Mouse (Mus musculus): ENCODE measurements around the gene Uba6. TPM values are rescaled to one million over a fixed set of nuclear protein-coding genes. Genes with fewer than 3 reads are reported as not detected.

The Uba6 gene
- polyA plus RNA-seq, 1 experiment, result 72.6 TPM

GRCm38 (mm10) chr5:86173778-86174177 is 1.2 kb upstream of the Uba6 start:
- Histone ChIP-seq H3K27me3 (ENCODE audit: control insufficient read depth, insufficient read depth, low read length, poor library complexity, severe bottlenecking) (no peaks in the 10 kb centered on the region), H3K36me3 (ENCODE audit: control insufficient read depth, insufficient read depth, low read length, poor library complexity, severe bottlenecking) (peaks cover 4% of the 10 kb centered on the region), H3K4me1 (ENCODE audit: control insufficient read depth, insufficient read depth, low read length) (peaks cover 2% of the 10 kb centered on the region), H3K27ac (ENCODE audit: insufficient read depth, low read length) (peak overlapping the region; percentile 65), H3K9me3 (replicated peaks; ENCODE audit: control insufficient read depth, insufficient read depth, low read length, poor library complexity, severe bottlenecking) (no peaks in the 10 kb centered on the region), H3K9ac (ENCODE audit: low read depth, poor library complexity, severe bottlenecking) (no peak overlapping the region), H3K4me3 (ENCODE audit: low read depth, low read length) (no peak overlapping the region)
- TF ChIP-seq POLR2A (IDR thresholded peaks at IDR 0.05; ENCODE audit: insufficient read depth, low read length), result no peak
- TF ChIP-seq CTCF (IDR thresholded peaks at IDR 0.05; ENCODE audit: low read depth, low read length), result no peak
- no peak for TF ChIP-seq EP300 (IDR thresholded peaks at IDR 0.05; ENCODE audit: insufficient read depth, low read depth, low read length)

DNA sequence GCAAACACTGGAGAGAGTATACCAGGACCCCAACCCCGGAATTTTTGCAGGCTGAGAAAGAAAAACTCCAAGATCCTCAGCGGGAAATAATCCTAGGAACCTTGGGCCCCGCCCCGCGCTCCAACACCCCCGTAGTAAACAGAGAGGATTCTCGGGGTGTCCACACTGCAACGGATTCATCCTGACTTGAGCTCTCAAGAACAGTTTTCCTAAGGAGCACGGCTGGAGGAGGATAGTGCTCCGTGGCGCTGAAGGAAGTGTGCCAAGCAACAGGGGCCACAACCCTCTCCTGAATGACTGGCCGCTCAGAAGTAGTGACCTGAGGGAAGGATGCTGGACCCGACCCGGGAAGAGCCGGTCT is 535 bp downstream of the Uba6 start:
- Histone ChIP-seq H3K36me3 (ENCODE audit: control insufficient read depth, insufficient read depth, low read length, poor library complexity, severe bottlenecking) (peaks cover 4% of the 10 kb centered on the region), H3K27ac (ENCODE audit: insufficient read depth, low read length) (no peak overlapping the region), H3K9me3 (replicated peaks; ENCODE audit: control insufficient read depth, insufficient read depth, low read length, poor library complexity, severe bottlenecking) (no peaks in the 10 kb centered on the region), H3K27me3 (ENCODE audit: control insufficient read depth, insufficient read depth, low read length, poor library complexity, severe bottlenecking) (no peaks in the 10 kb centered on the region), H3K4me1 (ENCODE audit: control insufficient read depth, insufficient read depth, low read length) (peaks cover 2% of the 10 kb centered on the region), H3K4me3 (ENCODE audit: low read depth, low read length) (peak overlapping the region; percentile 78), H3K9ac (ENCODE audit: low read depth, poor library complexity, severe bottlenecking) (peak overlapping the region; percentile 65)
- TF ChIP-seq POLR2A (IDR thresholded peaks at IDR 0.05; ENCODE audit: insufficient read depth, low read length) (no peak), CTCF (IDR thresholded peaks at IDR 0.05; ENCODE audit: low read depth, low read length) (no peak), EP300 (IDR thresholded peaks at IDR 0.05; ENCODE audit: insufficient read depth, low read depth, low read length) (no peak)

- Histone ChIP-seq H3K27ac (ENCODE audit: insufficient read depth, low read length) (no peak overlapping the region), H3K36me3 (ENCODE audit: control insufficient read depth, insufficient read depth, low read length, poor library complexity, severe bottlenecking) (peaks cover 12% of the 10 kb centered on the region), H3K9ac (ENCODE audit: low read depth, poor library complexity, severe bottlenecking) (no peak overlapping the region), H3K27me3 (ENCODE audit: control insufficient read depth, insufficient read depth, low read length, poor library complexity, severe bottlenecking) (no peaks in the 10 kb centered on the region), H3K4me3 (ENCODE audit: low read depth, low read length) (no peak overlapping the region), H3K9me3 (replicated peaks; ENCODE audit: control insufficient read depth, insufficient read depth, low read length, poor library complexity, severe bottlenecking) (no peaks in the 10 kb centered on the region), H3K4me1 (ENCODE audit: control insufficient read depth, insufficient read depth, low read length) (no peaks in the 10 kb centered on the region)
- TF ChIP-seq EP300 (IDR thresholded peaks at IDR 0.05; ENCODE audit: insufficient read depth, low read depth, low read length) (no peak), CTCF (IDR thresholded peaks at IDR 0.05; ENCODE audit: low read depth, low read length) (no peak)
Measured at GRCm38 (mm10) chr5:86129828-86130227, 42.8 kb downstream of the Uba6 start.

DNA sequence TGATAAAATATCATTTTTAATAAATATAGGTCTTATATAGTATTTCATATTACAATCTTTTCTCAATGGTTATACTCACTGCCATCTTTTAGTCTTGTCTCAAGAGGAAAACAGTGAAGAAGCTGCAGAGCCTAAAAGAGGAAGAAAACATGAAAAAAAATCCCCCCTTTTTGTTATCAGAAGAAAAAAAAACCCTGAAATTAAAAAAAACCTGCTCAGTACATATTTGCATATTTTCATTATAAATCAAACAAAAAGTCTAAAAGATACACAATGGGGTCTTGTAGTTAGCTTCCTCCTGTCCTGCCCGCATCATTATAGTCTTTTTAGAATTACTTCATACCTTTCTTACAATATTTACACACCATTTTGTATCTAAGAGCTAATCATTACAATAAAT is 43.9 kb downstream of the Uba6 start:
- peaks cover 9% of the 10 kb centered on the region for H3K36me3 ChIP-seq (ENCODE audit: control insufficient read depth, insufficient read depth, low read length, poor library complexity, severe bottlenecking)
- TF ChIP-seq POLR2A (IDR thresholded peaks at IDR 0.05; ENCODE audit: insufficient read depth, low read length) (no peak), EP300 (IDR thresholded peaks at IDR 0.05; ENCODE audit: insufficient read depth, low read depth, low read length) (no peak), CTCF (IDR thresholded peaks at IDR 0.05; ENCODE audit: low read depth, low read length) (no peak)
- no peaks in the 10 kb centered on the region for H3K4me1 ChIP-seq (ENCODE audit: control insufficient read depth, insufficient read depth, low read length)
- no peak overlapping the region for H3K9ac ChIP-seq (ENCODE audit: low read depth, poor library complexity, severe bottlenecking)
- H3K9me3 ChIP-seq (replicated peaks; ENCODE audit: control insufficient read depth, insufficient read depth, low read length, poor library complexity, severe bottlenecking), result no peaks in the 10 kb centered on the region
- no peak overlapping the region for H3K27ac ChIP-seq (ENCODE audit: insufficient read depth, low read length)
- no peak overlapping the region for H3K4me3 ChIP-seq (ENCODE audit: low read depth, low read length)
- no peaks in the 10 kb centered on the region for H3K27me3 ChIP-seq (ENCODE audit: control insufficient read depth, insufficient read depth, low read length, poor library complexity, severe bottlenecking)

- Histone ChIP-seq H3K36me3 (ENCODE audit: control insufficient read depth, insufficient read depth, low read length, poor library complexity, severe bottlenecking) (peaks cover 4% of the 10 kb centered on the region), H3K27me3 (ENCODE audit: control insufficient read depth, insufficient read depth, low read length, poor library complexity, severe bottlenecking) (no peaks in the 10 kb centered on the region), H3K4me1 (ENCODE audit: control insufficient read depth, insufficient read depth, low read length) (no peaks in the 10 kb centered on the region), H3K9me3 (replicated peaks; ENCODE audit: control insufficient read depth, insufficient read depth, low read length, poor library complexity, severe bottlenecking) (no peaks in the 10 kb centered on the region), H3K4me3 (ENCODE audit: low read depth, low read length) (no peak overlapping the region), H3K9ac (ENCODE audit: low read depth, poor library complexity, severe bottlenecking) (no peak overlapping the region), H3K27ac (ENCODE audit: insufficient read depth, low read length) (no peak overlapping the region)
- no peak for TF ChIP-seq CTCF (IDR thresholded peaks at IDR 0.05; ENCODE audit: low read depth, low read length)
- TF ChIP-seq EP300 (IDR thresholded peaks at IDR 0.05; ENCODE audit: insufficient read depth, low read depth, low read length), result no peak
- no peak for TF ChIP-seq POLR2A (IDR thresholded peaks at IDR 0.05; ENCODE audit: insufficient read depth, low read length)
Measured at GRCm38 (mm10) chr5:86118457-86119094, 54.0 kb downstream of the Uba6 start.

- H3K9ac ChIP-seq (ENCODE audit: low read depth, poor library complexity, severe bottlenecking), result no peak overlapping the region
- H3K4me3 ChIP-seq (ENCODE audit: low read depth, low read length), result no peak overlapping the region
- no peak overlapping the region for H3K27ac ChIP-seq (ENCODE audit: insufficient read depth, low read length)
- H3K4me1 ChIP-seq (ENCODE audit: control insufficient read depth, insufficient read depth, low read length), result no peaks in the 10 kb centered on the region
- no peaks in the 10 kb centered on the region for H3K27me3 ChIP-seq (ENCODE audit: control insufficient read depth, insufficient read depth, low read length, poor library complexity, severe bottlenecking)
- H3K36me3 ChIP-seq (ENCODE audit: control insufficient read depth, insufficient read depth, low read length, poor library complexity, severe bottlenecking), result peaks cover 3% of the 10 kb centered on the region; the same call in 1 of the 2 replicates
- H3K9me3 ChIP-seq (replicated peaks; ENCODE audit: control insufficient read depth, insufficient read depth, low read length, poor library complexity, severe bottlenecking), result no peaks in the 10 kb centered on the region
- TF ChIP-seq CTCF (IDR thresholded peaks at IDR 0.05; ENCODE audit: low read depth, low read length) (no peak), POLR2A (IDR thresholded peaks at IDR 0.05; ENCODE audit: insufficient read depth, low read length) (no peak), EP300 (IDR thresholded peaks at IDR 0.05; ENCODE audit: insufficient read depth, low read depth, low read length) (no peak)
Measured at GRCm38 (mm10) chr5:86113997-86114396, 58.6 kb downstream of the Uba6 start.

Data from ES-Bruce4 (cell line).